Mouse (Mus musculus) embryo, embryonic 10 days (tissue): Measurements from ENCODE around the gene Acp2.
A peak's percentile ranks its signal among the peaks of the same experiment; 100 is the strongest.
"Not testable (repeated sequence)": the region's sequence is repeated elsewhere in the genome, so short reads cannot be mapped to it uniquely, and the experiment has no call there.

Source experiments
- DNase-seq: peaks from one replicate; pipeline ENCODE4 v3.0.0-alpha.2; 2015; ENCODE audit warnings: low spot score

Gene Acp2

DNA sequence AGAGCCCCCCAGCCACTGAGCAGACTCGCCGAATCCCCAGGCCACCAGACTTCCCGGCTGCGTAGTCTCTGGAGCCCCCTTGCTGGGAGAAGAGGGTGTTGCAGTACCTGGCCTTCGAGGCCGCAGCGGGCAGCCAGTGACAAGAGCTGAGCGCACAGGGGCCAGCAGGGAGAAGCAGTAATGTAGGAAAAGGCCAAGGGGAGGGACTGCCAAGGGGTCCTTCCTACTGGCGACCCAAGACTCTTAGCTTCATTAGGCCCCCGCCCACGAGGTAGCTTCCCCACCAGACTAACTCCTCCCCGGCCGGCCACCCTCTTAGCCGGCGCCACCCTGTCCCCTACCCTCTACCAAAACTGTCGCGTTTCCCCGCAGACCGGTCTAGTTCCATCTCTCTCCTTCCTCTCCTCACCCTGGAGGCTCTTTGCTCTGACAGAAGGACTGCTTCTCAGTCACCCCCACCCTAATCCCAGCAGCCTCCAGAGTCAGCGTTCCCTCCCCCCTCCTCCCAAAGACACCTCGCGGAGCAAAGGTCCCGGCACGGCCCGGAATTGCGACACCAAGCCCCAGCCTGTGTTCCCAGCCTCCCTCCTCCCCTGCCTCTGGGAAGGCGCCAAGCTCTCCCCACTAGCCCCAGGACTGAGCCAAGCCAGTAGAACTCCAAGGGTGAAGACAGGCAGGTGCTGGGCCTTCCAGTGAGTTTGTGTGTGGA lies 7.9 kb upstream of the Acp2 start:
- DNase-seq: peak; percentile 86

DNA sequence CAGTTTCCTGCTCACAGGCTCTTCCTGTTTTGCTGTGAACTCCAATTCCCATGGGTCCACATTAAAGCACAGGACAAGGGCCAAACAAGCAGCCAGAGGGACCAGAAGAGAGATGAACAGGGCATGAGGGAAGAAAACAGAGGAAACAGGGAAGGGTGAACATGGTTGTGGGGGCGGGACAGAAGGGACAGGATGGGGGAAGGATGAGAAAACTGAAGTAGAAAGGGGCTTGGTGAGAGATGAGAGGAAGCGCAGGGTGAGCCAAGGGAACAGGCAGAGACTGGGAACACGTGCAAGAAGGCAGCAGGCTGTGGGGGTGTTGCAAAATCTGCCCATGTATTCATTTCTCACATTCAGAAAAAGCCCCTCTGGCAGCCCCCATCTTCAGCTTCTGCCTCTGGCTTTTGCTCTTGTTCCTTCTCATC lies 6.1 kb upstream of the Acp2 start:
- peak; percentile 10 for DNase-seq

DNA sequence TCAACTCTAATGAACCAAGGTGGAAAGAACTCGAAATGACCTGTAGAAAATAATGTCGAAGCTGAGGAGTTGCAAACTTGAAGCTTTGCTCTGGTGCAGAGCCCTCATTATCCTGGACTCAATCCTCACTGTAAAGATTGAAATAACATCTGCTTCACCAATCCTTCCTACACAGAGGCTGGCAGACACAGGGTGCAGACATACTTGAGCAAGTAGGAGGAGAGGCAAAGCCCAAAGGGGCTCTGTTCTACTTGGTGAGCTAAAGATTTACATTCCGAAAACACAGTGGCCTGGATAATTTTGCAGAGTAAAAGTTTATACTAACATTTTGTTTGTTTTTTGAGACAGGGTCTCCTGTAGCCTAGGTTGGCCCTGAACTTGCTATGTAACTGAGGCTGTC lies 3.8 kb upstream of the Acp2 start:
- no peak for DNase-seq

DNA sequence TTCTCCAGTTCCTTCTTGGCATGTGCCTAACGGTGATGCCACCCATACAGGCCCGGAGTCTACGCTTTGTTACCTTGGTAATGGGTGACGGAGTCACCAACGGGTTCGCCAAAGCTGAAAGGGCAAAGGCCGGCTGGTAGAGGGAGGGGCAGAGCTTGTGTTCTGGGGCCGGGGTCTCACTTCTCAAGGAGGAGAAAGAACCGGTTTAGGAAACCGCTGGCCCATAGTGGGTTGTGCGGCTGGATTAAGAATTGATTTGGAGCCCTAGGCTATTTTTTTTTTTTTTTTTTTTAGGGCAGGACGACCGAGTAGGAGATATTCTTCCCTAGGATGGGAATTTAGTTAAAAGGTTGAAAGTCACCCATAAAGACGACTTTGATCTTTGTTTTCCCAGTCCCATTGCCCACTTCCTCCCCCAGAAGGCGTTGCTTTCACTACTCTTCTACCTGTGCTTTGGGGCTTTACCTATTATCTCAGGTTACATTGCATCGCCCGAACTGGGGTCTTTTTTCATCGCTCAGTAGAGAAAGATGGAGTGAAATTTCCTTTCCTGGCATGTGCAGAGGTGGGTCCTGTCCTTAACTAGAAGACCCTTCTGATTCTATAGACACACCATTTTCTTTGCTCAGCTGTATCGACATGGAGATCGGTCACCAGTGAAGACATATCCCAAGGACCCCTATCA lies 429 bp downstream of the Acp2 start:
- DNase-seq: no peak

DNA sequence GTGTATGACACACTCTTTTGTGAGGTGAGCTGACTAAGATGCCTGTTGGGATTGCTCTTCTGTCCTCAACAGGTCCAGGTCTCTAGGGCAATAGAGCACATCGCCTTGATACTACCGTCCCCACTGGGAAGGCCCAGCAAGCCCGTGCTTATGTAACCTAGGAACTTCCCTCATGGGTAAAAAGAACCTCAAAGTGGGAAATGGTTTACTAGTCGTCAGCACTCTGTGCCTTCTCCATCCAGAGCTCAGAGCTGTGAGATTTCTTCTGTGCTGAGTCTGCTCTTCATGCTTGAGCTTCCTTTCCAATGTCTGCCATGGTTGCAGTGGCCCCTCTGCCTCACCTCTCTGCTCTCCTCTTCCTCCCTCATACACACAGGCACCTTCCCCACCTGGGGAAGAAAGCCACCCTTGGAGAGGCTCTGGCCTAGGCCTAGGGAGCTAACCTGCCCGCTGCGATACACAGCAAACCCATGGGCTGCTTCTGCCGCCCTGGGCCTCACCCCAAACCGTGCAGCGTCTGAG lies 3.6 kb downstream of the Acp2 start:
- no peak for DNase-seq

DNA sequence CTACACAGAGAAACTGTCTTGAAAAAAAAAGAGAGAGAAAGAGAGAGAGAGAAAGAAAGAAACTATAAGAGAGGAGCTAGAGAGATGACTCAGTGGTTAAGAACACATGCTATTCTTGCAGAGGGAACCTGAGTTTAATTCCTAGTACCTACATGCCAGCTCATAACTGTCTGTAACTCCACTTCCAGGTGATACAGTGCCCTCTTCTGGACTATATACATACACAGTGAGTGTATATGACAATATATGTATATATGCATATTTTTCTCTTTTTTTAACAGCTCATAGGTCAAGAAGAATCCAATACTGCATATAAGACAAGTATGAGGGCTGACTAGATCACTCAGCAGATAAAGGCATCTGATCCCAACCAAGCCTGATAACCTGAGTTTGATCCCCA lies 10.6 kb downstream of the Acp2 start:
- DNase-seq: no peak

DNA sequence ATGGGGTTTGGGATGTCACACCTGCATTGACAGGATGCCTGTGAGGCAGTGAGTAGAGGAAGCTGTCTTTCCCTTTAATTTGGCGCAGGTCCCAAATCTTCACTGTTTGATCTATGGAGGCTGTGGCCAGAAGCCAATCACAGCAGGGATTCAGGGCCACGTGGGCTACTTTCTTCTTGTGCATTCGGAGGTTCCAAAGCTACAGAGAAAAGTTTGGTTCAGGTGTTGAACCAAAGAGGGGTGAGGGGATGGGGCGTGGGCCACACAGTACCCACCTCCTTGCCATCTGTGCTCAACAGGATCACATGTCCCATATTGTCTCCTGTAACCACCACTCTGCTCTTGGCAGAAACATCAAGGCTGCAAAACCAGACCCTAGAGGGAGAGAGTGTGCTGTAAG lies 14.3 kb downstream of the Acp2 start:
- DNase-seq: no peak

DNA sequence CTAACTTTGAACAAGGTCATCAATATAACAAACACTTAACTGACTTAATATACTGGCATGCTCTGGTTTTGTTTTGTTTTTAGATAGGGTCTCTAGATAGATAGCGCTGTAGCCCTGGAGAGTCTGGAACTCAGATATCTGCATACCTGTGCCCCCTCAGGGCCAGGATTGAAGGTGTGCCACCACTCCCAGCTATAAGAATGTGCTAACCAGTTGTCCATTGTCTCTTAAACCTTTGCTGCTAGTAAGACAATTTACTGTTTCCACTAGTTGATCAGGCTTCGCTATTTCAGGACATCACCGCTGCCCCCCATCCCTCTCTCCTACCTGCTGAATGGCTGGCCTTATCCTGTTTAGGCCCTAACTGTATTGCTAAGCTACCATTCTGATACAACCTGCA lies 17.8 kb downstream of the Acp2 start:
- no peak for DNase-seq

DNA sequence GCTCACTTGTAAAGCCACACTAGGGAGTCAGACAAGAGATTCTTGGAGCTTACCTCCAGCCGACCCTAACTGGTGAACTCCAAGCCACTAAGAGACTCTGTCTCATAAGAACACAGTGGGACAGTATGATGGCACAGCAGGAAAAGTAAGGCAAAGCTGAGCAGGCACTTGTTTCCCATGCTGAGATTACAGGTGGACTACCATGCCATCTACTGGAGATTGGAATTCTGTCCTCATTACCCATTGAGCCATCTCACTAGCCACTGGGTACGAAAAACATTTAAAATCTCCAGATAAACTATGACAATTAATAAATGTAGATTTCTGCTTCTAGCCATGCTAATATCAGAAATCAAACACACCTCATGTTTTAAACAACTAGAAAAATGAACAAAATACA lies 20.9 kb downstream of the Acp2 start:
- DNase-seq: no peak

DNA sequence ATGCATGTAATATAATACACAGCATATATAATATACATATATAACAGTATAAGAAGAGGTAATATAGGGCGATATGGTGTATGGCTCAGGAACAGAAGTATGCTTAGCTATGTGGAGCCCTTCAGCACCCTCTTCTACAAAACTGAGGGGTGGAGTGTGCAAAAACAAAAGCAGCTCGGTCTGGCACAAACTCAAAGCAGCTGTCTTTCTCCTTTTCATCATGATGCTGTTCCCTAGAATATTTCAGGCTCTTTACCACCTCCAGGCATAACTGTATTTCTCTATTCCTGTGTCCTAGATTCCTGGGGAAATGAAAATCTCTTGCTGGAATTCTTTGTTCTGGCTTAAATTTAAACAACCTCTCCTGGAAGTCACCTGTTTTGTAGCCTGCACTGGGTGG lies 27.1 kb downstream of the Acp2 start:
- no peak for DNase-seq

DNA sequence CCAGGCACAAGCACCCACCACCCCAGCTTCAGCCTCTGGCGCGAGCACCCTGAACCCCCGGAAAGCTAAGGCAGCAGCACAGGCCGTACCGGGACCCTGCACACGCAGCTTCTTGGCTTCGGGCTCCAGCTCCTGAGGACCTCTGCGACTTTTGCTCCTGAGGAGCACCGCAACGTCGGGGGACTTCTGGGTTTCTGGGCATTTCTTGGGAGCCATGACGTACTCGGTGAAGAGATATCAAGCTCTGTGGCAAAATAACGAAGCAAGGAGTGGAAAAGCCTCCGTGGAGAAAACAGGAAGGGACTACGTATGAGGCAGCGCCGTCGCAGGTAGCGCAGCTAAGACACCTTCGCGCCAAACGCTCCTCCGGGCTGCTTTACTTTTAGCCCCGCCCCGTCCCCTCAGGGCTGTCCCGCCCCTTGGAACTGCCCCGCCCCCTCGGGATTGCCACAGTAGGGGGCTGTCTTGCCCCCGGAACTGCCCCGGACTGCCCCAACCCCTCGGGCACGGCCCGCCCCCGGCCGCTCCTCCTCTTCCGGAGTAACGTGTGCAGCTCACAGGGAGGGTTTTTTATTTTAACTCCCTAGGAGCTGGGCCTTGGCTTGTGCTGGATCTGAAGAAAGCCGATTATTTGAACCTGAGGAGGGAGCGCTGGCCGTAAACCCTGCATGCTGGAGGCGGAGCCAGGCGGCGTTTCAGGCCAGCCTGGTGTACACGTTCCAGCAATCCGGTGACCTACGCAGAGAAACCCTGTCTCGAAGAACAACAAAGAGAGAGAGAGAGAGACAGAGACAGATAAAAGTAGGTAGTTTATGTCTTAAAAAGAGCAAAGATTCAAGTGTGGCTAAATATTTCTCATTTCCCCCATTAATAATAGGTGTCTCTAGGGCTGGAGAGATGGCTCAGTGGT lies 34.2 kb downstream of the Acp2 start, which contains the start of gene Ddb2:
Gene Ddb2, minus strand, starts transcription at position 382 of the 910 bp plus-strand sequence.
- DNase-seq: peak; percentile 91

DNA sequence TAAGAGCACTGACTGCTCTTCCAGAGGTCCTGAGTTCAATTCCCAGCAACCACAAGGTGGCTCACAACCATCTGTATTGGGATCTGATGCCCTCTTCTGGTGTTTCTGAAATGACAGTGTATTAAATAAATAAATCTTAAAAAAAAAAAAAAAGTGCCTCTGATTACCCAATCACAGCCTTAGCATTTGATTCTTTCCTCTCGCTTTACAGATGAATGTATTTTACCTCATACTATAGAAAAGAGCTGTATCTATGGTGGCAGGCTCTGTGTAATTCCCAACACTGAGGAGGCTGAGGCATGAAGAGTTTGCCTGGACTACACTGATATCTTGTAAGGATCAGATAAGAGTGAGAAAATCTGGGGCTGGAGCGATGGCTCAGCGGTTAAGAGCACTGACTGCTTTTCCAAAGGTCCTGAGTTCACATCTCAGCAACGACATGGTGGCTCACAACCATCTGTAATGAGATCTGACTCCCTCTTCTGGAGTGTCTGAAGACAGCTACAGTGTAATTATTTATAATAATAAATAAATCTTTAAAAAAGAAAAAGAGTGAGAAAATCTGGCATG lies 34.9 kb downstream of the Acp2 start:
- DNase-seq: not testable (repeated sequence)

DNA sequence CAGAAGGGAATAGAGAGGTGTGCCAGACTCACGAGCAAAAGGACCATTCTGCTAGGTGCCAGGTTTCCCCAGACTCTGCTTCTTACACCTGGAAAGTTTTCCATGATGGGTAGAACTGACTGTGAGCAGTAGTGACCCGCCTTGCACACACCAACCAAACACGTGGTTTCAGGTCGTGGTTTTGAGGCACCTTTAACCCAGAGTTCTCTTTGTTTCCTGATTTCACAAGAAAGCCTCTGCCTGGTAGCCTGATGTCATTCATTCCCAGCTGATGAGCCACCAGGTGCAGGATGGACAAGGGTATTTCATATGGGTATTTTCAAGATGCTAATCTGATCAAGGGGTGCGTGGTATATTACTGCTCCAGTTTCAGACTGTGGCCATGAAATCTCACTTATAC lies 39.9 kb downstream of the Acp2 start:
- DNase-seq: no peak

DNA sequence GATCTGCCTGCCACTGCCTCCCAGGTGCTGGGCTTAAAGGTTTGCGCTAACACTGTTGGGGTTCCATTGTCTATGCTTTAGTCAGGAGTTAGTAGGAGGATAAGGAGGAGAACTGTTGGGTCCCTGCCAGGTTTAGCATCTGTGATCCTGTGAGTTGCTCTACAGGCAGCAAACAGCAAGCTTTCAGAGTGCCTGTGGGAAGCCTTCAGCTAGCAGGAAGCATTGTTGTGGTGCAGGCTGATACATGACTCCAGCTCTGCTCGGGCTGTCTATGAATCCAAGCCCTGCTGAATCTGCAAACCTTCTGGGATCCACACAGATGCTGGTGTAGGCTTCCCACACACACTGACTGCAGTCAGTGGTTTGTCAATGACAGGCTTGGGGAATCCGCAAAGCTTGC lies 40.7 kb downstream of the Acp2 start:
- DNase-seq: no peak

DNA sequence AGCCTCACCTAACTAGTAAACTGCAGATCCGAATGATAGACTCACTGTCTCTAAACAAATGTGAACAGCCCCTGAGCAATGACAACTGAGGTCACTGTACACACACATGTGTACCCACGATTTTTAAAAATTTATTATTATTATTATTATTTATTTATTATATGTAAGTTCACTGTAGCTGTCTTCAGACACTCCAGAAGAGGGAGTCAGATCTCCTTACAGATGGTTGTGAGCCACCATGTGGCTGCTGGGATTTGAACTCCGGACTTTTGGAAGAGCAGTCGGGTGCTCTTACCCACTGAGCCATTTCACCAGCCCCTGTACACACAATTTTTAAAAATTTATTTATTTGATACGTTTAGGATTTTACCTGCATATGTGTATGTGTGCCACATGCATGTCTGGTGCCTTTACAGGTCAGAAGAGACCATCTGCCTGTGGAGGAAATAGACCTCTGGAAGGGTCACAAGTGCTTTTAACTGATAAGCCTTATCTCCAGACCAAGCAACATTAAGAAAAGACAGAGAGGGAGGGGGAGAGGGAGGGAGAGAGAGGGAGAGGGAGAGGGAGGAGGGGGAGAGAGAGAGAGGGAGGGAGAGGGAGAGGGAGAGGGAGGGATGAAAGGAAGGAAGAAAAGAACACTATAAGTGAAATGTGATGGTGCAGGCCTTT lies 42.0 kb downstream of the Acp2 start:
- no peak for DNase-seq

DNA sequence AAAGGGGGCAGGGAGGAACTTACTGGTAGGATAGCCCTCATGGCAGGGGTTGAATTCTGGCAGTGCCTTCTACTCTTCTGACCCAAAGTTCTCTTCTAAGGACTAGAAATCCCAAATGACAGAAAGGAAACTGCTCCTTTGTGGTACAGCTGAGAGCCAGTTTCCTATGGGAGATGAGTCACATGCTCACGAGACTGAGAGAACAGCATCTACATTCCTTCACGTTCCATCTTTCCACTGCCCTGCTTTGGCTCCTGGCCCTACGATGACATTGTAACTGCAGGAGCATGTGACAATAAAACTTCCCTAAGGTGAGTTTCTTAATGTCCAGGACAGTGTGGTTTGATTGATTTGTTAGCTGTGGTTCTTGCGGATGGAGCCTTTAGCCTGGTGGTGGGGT lies 45.7 kb downstream of the Acp2 start:
- no peak for DNase-seq

DNA sequence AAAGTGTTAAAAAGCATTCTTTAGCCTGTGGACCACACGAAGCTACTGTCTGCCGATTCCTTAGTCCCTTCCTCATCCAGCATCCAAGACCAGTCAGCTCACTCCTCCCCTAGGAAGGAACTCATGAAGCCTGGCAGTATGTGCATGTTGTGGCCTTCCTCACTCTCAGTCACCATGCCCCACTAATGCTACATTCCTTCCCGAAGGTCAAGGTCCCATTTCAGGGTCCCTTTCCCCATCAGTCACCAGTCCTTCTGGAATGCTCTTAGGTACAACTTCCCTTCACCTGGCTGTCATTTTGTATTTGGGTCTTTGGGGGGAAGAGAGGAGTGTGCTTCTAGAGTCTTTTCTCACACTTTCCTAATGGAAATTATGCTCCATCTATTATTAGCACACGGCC lies 49.3 kb downstream of the Acp2 start:
- DNase-seq: no peak

DNA sequence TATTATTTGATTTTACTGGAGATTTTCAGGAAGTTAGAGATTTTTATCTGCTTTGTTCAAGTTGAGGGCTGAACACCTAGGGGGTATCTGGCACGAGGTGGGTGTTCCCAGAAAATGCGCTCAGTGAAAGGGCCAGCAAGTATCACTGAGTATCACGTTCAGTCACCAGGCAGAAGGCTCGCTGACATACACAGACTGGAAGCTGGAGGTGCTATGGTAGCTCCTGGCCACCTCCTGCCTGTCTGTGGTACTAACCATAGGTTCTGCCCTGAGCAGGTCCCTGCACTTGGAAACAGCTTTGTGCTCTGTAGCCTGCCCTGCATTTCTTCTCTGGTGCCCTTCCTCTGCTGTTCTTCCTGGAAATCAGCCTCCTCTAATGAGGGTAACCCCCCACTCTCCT lies 49.8 kb downstream of the Acp2 start:
- DNase-seq: no peak

DNA sequence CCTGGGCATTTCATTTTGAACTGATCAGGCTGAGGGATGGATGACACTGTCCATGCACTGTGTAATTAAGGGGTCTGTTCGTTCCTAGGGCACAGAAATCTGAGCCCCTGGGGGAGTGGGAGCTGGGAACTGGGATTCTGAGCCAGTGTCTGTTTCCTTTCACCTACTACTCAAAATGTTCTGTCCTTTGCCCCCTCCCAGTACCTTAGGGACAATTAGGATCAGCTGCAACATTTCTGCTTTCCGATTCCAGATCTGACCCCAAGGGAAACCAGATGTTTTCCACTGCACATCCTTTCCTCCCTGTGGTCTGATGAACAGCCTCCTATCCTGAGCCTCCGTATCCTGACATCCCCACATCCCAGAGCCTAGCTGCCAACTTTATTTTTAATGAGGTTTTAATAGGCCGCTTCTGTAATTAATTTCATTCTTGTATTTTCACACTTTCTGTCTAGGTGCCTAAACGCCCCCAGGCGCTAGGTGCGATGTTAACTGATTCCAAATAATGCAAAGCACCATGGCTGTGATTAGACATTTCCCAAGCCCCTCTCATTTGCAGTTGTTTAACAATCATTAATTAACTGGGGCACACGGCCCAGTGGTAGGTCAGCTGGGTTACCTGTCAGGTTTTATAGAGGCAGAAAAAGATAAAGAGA lies 52.2 kb downstream of the Acp2 start:
- DNase-seq: no peak

DNA sequence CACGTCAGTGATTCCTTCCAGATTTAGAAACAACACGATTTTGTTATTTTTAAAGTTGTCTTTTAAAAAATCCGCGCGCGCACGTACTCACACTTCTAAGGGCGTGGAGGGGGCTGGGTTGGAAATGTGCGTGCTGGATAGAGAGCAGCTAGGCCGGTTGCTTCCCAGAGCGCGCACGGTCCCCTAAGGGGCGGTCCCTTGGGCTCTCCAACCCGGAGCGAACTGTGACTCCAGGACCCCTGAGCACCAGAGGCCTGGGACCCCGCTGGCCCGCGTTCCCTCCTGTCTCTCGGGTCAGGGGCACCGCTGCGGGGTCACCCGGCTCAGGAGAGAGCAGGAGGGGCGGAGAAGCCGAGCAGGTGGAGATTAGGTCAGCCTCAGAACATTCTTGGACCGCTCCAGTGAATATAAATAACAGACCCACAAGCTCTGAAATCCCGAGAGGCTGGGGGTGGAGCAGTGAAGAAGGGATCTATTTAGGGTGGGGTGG lies 53.0 kb downstream of the Acp2 start, which contains the start of gene Pacsin3:
Gene Pacsin3, plus strand, starts transcription at position 294 of the 490 bp plus-strand sequence.
- peak; percentile 63 for DNase-seq
